Mouse (Mus musculus): ENCODE measurements around the gene Adprhl1. TPM values are rescaled to one million over a fixed set of nuclear protein-coding genes. Genes with fewer than 3 reads are reported as not detected.
A peak's percentile ranks its signal among the peaks of the same experiment; 100 is the strongest.

Adprhl1 gene
- total RNA-seq, 2 experiments from 2014 or later = 1.2 to 1.4 TPM

- DNase-seq (ENCODE audit: low spot score in 2 of 2) = no peak
- intact Hi-C loops (cut with DNase I) = no loop called here
These were observed 19.2 kb downstream of the Adprhl1 start for GRCm38 (mm10) chr8:13234803-13235202.

- intact Hi-C loops (cut with DNase I) = no loop called here
- DNase-seq (ENCODE audit: low spot score in 2 of 2) = no peak
These were observed 23.5 kb downstream of the Adprhl1 start for GRCm38 (mm10) chr8:13230471-13230870.

GRCm38 (mm10) chr8:13229802-13230201, 24.2 kb downstream of the Adprhl1 start:
- intact Hi-C loops (cut with DNase I) = no loop called here
- DNase-seq (ENCODE audit: low spot score in 2 of 2) = no peak

DNA sequence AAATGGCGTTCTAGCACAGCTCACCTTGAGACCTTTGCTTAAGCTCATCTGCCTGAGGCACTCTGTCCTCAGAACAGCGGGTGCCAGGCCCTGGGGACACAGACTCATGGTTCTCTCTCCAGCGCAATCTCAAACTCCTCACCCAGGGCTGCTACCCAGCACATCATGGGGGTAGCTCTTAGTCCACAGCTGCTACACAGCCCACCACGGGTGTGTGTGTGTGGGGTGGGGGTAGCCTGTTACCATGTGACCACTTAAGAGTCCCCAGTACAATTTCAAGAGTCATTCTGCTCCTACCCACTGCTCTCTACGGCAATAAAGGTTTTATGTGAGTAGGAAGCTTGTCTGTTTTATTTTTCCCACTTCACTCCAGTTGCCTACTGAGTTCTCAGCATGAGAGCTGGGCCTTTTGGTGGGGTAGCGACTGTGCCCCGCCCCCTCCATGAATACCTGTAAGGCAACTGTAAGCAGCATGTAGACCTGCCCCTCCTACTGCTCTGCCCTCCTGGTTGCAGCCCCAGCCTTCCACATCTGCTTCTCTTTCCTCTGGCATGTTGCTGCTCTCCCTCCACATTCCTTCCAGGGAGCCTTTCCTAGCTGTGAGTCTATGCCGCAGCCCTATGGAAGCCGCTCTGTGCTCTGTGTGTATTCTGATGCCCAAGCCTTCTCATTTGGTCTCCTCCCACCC, 24.9 kb downstream of the Adprhl1 start:
- DNase-seq (ENCODE audit: low spot score in 2 of 2) = no peak
- intact Hi-C loops (cut with DNase I) = no loop called here

- intact Hi-C loops (cut with DNase I) = no loop called here
- DNase-seq (ENCODE audit: low spot score in 2 of 2) = no peak
These were observed 26.8 kb downstream of the Adprhl1 start for GRCm38 (mm10) chr8:13227184-13227583.

- intact Hi-C loops (cut with DNase I) = no loop called here
- no peak for DNase-seq (ENCODE audit: low spot score in 2 of 2)
These were observed 27.7 kb downstream of the Adprhl1 start for GRCm38 (mm10) chr8:13226288-13226687.

DNA sequence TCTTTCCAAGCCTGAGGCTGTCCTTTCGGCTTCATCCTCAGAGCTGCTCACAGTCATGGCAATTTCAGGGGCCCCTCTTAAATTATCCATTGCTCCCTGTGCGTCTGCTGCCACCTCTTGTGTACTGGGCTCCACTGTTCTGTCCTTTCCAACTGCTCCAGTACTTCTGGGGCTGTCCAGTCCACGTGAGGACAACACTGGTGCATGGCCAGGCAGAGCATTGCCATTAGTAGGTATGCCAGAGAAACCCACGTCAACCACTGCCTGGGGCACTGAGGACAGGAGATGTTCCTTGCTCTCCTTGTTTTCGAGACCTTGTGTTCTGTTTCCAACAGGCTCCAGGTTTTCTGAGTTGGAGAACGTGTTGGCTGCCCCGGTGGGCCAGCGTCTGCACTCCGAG, 29.5 kb downstream of the Adprhl1 start:
- no peak for DNase-seq (ENCODE audit: low spot score in 2 of 2)
- intact Hi-C loops (cut with DNase I) = no loop called here

- DNase-seq (ENCODE audit: low spot score in 2 of 2) = no peak
- intact Hi-C loops (cut with DNase I) = no loop called here
These were observed 35.5 kb downstream of the Adprhl1 start for GRCm38 (mm10) chr8:13218441-13218840.

DNA sequence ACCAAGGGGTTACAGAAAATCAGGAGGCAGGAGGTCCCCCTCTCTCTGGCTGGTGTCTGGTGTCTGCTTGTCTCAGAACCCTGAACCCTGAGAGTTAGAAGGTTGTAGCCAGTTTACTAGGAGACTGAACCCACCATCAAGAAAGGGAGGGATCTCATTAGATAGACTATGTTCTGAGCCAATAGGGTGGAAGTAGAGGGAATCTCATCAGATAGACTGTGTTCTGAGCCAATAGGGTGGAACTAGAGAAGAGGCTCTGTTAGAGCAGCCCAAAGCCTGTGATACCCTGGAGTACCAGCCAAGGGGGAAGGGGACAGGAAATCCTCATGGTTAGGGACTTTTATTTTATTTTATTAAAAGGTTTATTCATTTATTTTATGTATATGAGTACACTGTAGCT, 36.0 kb downstream of the Adprhl1 start:
- no peak for DNase-seq (ENCODE audit: low spot score in 2 of 2)
- intact Hi-C loops (cut with DNase I) = no loop called here

- no peak for DNase-seq (ENCODE audit: low spot score in 2 of 2)
- intact Hi-C loops (cut with DNase I) = no loop called here
These were observed 36.9 kb downstream of the Adprhl1 start for GRCm38 (mm10) chr8:13217093-13217492.

DNA sequence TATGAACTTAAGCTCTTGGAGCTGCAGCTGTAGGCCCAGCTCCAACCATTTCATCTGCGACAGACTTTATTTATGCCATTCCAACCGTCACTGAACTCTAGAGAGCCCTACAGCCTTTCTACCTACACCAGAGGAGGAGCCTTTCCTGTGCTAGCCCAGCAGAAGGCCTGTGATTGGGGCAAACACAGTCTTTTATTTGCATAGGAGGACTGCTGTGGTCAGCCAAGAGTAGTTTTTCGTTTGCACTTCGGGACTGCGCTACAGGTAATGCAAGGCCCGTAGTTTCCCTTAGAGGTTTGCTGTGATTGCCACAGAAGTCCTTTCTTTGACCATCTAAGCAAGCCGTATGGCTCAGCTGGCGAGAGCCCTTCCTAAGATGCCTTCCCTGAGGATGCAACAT, 37.6 kb downstream of the Adprhl1 start:
- intact Hi-C loops (cut with DNase I) = no loop called here
- DNase-seq (ENCODE audit: low spot score in 2 of 2) = no peak

DNA sequence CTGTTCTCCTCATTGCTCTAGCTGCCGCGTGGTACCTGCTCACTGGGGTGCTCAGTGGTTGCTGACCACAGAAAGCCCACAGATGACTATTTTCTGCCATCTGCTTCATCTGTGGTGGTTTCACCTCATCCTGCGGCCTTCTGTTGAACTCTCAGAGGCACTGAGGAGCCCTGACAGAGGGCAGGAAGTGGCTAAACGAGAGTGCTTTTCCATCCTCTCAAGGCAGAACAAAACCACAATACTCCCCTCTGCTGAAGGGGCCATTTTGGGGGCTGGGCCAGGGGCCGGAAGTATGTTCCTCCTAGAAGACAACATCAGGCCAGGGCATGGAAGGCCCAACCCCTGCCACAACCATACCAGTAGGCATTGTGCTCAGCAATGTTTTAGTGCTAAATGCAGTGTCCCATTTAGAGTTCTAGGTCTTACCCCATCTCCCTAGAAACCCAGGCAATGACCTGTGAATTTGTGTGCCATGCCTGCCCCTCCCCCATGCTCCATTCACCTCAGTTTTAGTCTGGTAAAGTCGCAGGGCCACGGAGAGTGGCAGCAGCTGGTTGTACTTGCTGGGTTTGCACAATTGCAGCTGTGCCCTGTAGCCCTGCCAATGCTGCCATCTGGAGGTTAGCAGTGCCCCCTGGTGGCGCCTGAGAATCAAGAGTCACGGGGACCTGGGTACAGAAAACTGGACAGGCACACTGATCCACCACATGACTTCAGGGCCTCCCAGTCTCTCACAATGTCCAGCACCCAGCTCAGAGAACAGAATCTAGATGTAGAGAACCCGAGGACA, 40.3 kb downstream of the Adprhl1 start:
- DNase-seq (ENCODE audit: low spot score in 2 of 2) = peak; percentile 76 to 83
- intact Hi-C loops (cut with DNase I) = loop anchor here (5.0 kb wide), 2 partner anchors 56 to 81 kb away; partner anchors contain the start of gene Lamp1

DNA sequence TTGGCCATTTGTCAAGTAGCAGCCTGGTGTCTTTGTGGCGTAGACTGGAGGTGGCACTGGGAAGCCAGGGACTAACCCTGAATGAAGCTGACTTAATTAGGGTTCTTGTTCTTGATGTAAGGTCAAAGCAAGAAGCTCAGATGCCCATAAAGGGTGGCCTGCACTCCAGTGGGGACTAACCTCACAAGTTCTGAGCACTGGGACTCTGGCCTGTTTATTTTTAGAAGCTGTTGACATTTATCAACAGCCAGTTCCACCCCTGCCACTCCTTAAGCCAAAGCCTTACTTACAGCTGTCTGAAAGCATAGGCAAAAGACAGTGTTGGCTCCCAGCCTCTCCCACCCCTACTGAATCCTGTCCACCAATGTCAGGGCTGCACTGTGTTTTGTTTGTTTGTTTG, 44.2 kb downstream of the Adprhl1 start:
- no peak for DNase-seq (ENCODE audit: low spot score in 2 of 2)
- intact Hi-C loops (cut with DNase I) = loop anchor here (5.0 kb wide), 2 partner anchors 52 to 77 kb away; partner anchors contain the start of gene Lamp1

- DNase-seq (ENCODE audit: low spot score in 2 of 2) = no peak
- intact Hi-C loops (cut with DNase I) = no loop called here
These were observed 45.2 kb downstream of the Adprhl1 start for GRCm38 (mm10) chr8:13208627-13209355.

DNA sequence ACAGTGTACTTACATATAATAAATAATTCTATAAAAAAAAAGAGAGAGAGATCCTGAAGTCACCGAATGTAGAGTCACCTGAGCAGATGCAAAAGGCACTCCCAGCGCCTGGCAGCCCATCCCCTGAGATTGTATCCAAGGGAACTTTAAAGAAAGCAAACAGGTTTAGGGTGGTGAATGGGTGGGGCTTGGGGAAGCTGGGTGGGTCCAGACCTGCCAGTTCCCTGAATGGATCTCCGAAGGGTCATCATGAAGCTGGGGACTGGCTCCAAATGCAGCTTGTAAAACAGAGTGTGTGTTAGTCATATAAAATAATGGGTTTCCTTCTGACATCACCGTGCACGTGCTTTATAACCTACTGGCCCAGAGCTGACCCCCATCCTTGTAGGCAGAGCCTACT, 47.7 kb downstream of the Adprhl1 start:
- no peak for DNase-seq (ENCODE audit: low spot score in 2 of 2)
- intact Hi-C loops (cut with DNase I) = no loop called here

DNA sequence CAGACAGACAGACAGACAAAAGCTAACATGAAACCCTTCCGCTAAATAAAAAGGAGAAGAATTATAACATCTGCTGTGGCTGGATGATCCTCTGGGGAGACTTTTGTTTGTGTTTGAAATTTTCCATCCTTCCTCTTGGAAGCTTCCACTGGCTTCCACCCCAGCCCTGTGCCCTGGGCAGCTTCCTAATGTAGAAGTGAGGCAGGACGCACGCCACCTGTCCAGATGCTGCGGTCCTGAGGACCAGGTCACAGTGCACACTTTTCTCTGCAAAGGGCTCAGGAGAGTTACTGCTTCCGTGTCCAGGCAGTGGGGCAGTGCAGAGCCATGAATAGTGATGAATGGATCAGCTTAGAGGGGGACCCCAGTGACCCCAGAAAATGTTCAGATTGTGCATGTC, 48.7 kb downstream of the Adprhl1 start:
- no peak for DNase-seq (ENCODE audit: low spot score in 2 of 2)
- intact Hi-C loops (cut with DNase I) = no loop called here

DNA sequence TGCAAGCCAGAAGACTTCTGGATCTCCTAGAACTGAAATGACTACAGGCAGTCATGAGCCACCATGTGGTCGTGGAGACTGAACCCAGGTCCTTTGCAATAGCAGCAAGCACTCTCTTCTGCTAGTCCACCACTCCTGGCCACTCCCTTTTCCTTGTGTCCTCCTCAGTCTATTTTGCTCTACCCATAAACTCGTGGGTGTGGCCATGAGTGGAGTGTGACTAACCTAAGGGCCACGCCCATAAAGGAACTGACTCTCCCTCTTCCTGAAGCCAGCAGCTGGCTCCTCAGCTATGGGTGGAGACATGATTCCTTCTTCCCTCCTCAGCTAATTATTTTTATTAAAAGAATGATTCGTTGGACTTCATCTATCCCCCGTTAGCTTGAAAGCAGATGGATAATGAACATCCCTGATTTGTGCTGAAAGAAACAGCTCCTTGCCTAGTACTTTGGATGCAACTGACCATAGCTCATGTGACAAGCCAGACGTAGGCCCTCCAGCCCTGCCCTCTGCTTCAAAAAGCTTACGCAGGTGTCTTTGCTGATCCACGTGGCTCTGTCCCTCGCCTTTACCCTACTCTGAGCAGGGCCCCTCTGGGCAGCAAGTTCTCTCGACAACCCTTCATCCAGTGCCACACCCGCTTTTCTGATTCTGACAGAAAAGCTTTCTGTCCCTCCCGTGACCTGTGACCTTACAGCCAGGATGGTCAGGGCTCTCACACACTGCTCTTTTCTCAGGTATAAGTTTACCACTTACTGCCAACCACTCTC, 49.4 kb downstream of the Adprhl1 start:
- no peak for DNase-seq (ENCODE audit: low spot score in 2 of 2)
- intact Hi-C loops (cut with DNase I) = no loop called here

DNA sequence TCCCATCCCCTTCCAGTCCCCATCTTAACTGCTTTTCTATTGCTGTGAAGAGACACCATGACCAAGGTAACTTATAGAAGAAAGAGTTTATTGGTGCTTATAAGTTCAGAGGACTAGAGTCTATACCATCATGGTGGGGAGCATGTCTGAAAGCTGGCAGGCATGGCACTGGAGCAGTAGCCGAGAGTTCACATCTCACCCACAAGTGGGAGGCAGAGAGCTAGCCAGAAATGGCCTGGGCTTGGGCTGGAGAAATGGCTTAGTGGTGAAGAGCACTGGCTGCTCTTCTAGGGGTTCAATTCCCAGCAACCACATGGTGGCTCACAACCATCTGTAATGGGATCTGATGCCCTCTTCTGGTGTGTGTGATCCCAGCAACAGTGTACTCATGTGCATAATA, 50.5 kb downstream of the Adprhl1 start:
- intact Hi-C loops (cut with DNase I) = no loop called here
- DNase-seq (ENCODE audit: low spot score in 2 of 2) = no peak

GRCm38 (mm10) chr8:13202806-13203205, 51.2 kb downstream of the Adprhl1 start:
- intact Hi-C loops (cut with DNase I) = no loop called here
- DNase-seq (ENCODE audit: low spot score in 2 of 2) = no peak

DNA sequence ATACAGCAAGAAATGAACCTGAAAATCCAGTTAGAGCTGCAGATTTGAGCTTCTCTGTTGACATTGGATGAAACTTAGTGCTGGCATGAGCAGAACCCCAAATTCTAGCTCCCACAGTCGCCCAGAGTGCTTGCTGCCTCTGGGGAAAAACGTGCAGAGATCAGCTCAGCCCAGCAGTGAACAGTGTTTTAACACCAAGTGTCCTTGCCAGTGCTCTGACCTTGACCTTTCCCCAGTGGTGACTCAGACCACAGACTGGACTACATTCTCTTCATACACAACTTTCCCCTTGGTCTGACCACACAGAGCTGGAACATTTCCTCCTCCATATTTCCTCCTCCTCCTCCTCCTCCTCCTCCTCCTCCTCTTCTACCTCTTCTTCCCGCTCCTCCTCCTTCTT, 51.9 kb downstream of the Adprhl1 start:
- DNase-seq (ENCODE audit: low spot score in 2 of 2) = no peak
- intact Hi-C loops (cut with DNase I) = no loop called here
